Mouse (Mus musculus) left cerebral cortex, postnatal 10 days (tissue): ENCODE measurements around the gene Kcnj4. TPM values are rescaled to one million over a fixed set of nuclear protein-coding genes. Genes with fewer than 3 reads are reported as not detected.

Experiments used
- DNase-seq, 2 experiments: peaks; one replicate each; pipeline ENCODE4 v3.0.0; 2021 to 2022; ENCODE audit warnings: low spot score in 2 of 2, mixed read lengths in 1 of 2; ENCODE audit errors: extremely low spot score in 1 of 2
- intact Hi-C: fragments of 180-260 bp; cut with DNase I; formaldehyde crosslinking; loops from one replicate; pipeline ENCODE4 v1.15.1; 2025
- total RNA-seq, 2 experiments: library from RNA; stranded (reverse); gene quantifications; 2 replicates each; pipeline ENCODE4 v1.2.3; 2021

Kcnj4 gene
- total RNA-seq, 2 experiments from 2014 or later = 116 to 124 TPM

DNA sequence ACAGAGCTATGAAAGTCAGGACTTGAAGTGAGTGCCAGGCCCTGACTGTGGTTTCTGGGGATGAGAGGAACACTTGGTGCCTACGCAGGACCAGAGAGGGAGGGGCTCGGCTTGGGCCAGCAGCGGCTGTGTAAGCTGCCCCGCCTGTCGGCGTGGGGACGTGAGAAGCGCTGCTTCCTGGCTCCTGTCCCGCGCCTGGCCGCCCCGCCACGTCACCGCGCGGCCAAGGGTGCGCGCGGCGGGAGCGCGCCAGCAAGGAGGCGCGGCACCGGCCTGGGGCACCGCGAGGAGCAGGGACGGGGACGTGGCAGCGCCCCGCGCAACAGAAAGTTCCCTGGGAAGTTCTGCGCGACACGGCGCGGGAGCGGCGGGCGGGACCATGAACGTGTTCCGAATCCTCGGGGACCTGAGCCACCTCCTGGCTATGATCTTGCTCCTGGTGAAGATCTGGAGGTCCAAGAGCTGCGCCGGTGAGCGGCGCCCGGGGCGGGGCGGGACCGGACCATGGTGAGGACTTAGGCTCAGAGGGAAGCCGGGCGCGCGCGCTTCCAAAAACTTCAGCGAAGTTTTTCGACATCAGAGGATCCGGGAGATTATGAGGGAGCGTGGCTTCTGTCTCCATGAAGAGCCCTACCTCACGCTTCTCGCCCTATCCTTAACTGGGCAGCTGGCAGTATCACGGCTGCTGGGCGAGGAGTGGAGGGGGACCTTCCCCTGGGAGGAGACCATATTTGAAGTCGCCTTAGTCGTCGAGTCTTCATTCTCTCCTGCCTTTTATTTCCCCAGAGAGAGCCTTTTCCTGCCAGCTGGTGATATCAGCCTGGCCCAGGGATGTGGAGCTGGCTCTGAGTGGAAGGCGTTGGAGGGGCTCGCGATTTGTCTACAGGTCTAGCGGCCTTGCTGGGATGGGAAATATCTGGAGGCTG, 11.4 kb upstream of the Kcnj4 start, which contains the start of gene Kdelr3:
Kdelr3 (plus strand) TSS at position 241 of the 926 bp plus-strand sequence.
- peak in 1 of 2 experiments; percentile 83 for DNase-seq
- intact Hi-C loops = no loop called here

DNA sequence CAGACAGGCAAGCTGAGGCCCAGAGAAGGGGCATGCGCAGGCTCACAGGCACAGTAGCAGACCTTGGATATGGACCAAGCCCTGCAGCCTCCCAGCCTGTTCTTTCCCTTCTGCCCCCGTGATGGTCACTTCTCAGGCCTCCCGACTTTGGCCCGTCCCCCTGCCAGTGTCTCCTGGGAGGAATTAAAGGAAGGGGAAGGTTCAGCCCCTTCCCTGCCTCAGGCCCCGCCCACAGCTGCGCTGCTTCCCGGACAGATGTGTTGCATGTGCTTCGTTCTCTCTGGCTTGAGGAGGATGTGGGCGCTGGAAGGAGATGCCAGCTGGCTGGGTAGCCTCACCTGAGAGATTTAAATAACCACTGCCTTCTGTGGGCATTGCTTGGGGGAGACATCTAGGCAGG, 8.9 kb upstream of the Kcnj4 start:
- DNase-seq = peak in 1 of 2 experiments; percentile 60
- intact Hi-C loops = no loop called here

DNA sequence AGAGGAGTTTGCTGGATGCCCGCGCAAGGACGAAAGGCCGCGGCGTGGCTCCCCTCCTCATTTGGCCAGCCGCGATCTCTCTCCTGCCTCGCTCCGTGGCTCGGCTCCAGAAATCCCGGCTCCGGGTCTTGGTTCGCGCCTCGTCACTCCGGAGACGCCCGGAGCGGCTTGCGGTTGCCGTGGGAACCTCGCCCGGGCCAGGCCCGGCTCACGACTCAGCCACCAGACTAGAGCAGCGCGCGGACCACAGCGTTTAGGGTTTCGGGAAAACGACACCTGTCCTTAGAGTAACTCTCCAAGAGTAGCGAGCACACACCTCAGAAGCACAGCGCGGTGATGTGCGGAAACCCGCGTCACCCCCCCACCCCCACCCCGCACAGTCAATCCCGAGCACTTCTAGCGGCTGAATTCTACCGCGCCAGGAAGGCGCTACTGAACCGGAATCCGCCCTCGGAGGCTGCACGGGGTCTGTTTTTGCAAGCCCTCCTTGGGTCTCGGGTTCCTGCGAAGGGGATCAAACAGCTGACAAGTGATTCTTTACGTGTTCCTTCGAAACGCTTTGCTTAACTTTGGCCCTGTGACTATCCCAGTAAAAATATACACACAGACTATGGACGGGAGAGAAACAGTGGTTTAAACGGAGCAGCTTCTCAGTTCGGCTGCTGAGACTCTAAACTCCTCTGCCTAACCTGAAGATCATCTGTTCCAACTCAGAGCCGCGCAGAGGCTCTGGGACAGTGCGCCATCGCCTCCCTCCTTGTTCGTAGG, 6.7 kb upstream of the Kcnj4 start:
- DNase-seq = peak; percentile 85 to 95
- intact Hi-C loops = no loop called here

DNA sequence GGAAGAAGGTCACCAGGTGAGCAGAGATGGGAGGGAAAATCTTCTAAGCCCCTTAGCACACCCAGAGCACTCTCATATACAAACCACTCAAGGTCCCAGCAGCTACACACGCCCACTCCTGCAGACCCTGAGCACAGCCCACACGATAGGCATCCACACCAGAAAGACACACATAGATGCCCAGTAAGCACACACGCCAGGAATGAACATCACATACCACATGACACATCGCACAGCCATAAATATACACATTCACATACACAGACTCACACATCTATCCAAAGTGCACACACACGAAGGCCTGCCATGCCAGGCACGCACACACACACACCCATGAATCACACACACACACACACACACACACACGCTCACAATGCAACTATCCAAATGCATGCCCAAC, 5.4 kb upstream of the Kcnj4 start:
- no peak for DNase-seq

DNA sequence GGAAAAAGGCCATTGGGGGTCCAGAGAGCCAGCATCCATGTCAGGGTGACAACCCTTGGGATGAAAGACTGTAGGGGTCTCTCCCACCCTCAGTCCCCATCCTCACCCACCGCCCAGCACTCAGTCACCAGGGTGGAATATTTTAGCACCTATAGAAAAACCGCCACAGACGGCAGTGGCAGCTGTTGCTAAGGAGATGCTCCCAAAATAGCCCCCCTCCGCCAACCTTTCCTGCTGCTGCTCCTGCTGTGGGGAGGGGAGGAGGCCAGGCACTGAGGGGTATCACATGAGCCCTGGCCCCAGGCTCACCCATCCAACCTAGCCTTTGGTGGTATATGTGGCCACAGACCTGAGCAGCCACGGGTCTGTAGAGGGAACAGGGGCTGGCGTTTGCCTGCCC, 5.0 kb upstream of the Kcnj4 start:
- intact Hi-C loops = no loop called here
- peak; percentile 49 to 68 for DNase-seq

More for the DNA sequence above, 5.4 kb upstream of the Kcnj4 start:
- intact Hi-C loops = no loop called here

DNA sequence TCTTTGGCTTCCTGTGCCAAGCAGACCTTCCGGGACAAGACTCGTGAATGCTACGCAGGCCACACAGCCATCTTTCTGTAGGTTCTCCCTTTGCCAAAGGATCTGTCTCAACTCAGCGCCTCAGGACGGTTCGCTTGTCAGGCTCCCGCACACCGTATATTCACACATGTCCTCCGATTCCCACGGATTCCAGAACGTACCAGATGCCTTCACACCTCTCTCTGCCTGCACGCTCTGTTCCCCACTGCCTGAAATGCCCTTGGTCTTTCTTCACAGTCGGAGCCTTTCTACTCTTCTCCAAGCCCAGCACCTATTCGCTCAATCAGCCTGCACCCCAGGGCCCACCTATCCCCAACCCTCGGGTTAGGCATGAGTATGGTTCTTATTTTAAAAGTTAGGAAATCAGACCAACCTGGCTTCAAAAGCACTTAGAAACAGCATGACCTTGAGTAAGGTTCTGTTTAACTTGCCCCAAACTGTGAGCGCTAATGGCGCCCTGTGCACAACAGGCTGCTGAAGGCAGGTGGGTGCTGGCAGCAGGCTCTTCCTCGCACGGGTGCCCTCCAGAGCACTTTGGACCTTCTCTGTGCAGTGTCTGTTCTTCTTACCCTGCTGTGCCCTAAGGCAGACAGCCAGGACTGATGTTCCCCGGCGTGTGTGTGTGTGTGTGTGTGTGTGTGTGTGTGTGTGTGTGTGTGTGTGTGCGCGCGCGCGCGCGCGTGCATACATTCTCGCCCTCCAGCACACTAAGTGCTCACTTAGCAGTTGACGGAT, 2.2 kb upstream of the Kcnj4 start:
- intact Hi-C loops = no loop called here
- DNase-seq = no peak

DNA sequence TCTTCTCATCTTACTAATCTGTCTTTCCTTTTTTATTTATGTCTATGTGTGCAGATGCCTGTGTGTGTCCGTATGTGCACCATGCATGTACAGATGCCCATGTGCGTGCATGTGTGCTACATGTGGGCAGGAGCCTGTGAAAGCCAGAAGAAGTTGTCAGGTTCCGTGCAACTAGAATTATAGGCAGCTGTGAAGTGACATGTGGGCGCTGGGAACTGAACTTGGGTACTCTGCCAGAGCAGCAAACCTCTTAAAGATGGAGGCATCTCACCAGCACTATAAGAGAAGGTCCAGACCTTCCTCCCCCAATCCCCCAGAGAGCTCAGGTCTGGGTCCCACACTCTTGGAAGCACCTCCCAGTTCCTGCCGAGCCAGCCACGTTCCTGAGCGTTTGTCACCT, 1.4 kb upstream of the Kcnj4 start:
- no peak for DNase-seq
- intact Hi-C loops = no loop called here

DNA sequence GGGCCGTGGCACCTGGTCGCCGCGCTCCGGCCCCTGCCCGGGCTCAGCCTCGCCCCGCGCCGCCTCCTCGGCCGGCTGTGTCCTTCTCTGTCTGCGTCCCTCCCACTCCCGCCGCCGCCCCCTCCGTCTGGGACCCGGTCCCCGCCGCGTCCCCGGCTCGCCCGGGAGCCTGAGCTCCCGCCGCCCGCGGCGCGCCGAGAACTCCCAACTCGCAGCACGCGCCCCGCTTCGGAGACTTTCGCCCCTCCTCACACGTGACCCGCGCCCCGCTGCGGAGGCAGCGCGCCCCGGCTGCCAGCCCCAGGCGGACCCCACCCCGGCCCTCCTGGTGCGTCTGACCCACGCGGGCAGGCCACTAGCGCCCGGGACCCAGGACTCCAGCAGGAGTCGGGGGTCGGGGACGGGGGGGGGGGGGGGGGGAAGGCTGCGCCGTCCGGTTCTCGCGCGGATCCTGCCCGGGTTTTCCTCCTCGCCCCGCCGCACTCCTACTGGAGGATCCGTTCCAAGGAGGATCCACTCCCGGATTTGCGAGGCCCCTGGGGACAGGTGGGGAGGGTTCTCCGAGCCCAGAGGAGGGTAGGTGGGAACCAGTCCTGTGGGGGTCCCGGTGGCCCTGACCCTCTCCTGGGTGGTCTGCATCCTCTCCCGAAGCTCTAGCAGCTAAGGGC, 709 bp upstream of the Kcnj4 start:
- DNase-seq = peak; percentile 65 to 85
- intact Hi-C loops = no loop called here

DNA sequence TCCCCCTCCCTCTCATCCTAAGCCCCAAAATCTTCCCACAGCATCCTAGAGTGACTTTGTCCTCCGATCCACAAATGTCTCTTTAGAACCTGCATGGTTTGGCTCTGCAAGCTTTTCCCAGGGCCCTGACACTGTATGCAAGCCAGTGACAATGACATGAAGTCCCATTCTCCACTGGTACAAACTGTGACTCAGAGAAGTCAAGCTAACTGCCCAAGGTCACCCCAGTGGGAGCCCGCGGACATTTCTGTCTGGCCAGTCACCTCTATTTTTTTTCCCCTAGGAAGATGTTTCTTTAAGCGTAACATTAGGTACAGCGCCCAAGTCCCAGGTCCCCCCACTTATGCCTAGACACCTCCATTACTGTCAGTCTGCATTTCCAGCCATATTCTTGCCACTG, 1.6 kb downstream of the Kcnj4 start:
- DNase-seq = no peak

DNA sequence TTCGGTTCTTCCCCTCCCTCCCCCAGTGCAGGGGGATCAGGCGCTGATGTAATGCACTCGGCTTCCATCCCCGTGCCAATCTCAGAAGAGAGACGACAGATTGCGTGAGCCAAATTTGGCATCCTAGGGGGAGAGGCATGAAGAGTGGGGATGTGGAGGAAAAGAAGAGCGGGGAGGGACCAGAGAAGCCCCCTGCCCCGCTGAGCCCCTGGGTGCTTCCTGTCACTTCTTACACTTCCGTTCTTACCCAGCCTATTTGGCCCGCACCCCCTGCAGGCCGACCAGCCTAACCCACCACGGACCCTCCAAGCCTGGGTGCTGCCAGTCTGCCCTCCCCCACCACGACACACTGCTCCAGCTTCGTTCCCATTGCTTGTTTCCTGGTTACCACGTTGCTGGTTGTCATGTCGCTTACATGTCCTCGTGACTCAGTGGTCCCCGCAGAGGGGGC, 2.1 kb downstream of the Kcnj4 start:
- intact Hi-C loops = no loop called here
- DNase-seq = peak; percentile 62 to 68

More for the DNA sequence above, 1.6 kb downstream of the Kcnj4 start:
- intact Hi-C loops = no loop called here

DNA sequence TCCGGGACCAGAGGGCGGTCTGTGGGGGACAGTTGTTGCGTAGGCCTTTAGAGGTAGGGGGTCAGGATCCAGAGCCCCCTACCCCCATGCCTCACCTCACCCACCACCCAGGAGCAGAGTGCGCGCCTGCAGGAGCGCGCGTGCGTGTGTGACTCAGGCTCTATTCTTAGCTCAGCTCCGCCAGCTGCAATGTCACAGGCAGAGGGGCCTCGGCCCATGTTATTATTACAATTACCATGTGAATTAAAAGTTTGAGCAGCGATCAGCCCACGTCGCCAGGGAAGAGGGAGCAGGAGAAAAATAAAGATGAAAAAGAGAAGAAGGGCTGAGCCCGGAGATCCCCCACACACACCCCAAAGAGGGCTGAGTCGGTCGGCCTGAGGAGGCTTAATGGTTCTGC, 4.9 kb downstream of the Kcnj4 start:
- DNase-seq = no peak
- intact Hi-C loops = no loop called here

DNA sequence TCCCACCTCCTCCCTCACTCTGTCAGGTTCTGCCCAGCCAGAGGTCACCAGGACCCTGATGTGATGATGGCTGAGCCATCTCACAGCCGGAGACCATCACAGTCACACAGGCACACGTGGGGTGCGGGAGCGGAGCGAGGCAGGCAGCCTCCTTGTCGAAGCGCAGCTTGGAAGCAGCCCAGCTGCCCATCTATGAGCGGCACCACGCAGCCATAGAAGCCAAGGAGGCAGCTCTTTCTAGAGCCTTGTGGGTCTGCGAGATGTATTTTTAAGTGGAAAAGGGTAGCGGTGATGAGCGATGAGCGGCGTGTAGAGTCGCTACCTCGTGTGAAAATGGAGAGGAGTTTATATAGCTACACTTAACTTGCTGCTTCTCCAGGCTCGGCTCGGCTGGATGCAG, 11.5 kb downstream of the Kcnj4 start:
- intact Hi-C loops = no loop called here
- peak in 1 of 2 experiments; percentile 61 for DNase-seq

DNA sequence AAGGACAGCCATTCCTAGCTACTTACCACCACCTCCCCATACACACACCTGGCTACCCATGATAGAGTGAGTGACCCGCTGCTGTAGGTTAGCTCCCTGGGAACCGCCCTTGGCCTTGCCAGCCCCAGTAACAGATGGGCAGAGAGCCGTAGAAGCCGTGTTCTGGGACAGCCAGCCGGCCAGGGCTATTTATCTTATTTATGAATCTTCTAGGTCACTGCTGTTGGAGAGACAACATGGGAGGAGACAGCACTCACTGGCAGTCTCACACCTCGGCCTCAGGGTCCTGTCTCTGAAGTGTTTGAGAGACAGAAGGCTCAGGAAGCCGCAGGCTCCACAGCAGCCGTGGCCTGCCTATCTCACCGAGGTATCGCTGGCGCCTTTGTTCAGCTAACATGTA, 15.6 kb downstream of the Kcnj4 start:
- intact Hi-C loops = no loop called here
- no peak for DNase-seq

DNA sequence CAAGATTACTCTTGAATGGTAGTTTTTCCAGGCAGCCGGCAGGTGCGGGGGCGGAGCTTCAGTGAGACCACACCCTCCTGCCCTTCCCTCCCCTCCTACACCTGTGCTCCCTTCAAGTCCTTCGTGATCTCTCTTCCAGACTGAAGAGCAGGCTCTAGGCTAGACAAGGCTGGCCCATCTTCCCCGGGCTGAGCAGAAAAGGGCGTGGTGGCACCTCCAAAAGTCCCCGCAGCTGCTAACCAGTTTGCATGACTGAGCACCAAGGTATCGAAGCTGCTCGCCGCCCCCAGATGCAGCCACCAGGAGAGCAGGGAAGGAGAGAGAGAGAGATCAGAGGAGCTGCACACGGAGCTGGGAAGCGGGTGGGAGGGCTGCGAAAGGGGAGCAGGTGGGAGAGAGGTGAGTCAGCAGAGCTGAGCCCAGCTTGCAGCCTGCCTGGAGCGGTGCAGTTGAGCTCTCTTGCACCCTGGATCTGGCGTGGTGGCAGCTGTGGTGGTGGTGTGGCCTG, 23.8 kb downstream of the Kcnj4 start:
- intact Hi-C loops = no loop called here
- DNase-seq = no peak

DNA sequence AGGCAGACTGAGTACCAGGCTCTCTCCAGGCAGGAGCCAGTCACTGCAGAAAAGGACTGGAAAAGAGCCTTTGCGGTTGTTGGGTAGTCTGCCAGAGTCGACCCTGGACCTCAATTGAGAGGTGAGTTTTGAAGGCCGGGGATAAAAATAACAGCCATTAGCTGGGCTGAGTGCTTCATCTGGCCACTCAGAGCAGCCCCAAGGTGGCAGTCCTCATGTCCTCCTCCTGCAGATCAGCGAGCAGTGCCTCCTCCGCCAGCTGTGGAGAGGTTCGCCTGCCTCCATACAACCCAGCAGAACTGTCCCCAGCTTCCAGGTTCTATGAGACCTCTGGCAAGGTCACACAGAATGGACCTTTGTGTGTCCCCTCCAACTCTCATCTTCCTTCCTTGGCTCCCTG, 27.8 kb downstream of the Kcnj4 start:
- intact Hi-C loops = no loop called here
- DNase-seq = no peak

DNA sequence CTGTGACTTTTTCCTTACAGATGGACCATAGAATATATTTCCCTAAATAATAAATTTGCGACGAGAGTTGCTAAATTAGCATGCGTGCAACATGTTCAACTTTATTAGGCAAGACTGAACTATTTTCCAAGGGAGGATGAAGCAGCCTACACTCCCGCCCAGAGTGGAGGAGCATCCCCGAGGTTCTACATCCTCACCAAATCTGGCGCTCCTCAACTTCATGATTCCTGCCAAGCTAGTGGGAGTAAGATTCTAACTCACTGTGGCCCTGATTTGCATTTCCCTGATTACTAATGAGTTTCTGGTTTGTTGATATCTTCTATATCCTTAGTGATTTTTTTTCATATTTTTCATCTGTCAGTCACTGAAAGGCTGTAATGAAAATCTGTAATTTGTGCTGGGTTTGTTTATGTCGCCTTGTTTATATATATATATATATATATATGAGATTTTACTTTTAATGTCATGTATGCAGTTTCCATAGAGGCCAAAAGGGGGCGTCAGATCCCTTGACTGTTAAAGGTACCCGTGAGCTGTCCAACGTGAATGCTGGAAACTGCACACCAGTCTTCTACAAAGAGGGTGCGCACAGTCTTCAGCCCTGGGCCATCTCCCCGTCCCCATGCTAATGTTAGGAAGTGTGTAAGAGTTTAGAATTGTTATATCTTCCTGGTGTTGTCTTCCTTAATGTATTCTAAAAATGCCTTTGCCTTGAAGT, 31.2 kb downstream of the Kcnj4 start:
- no peak for DNase-seq
- intact Hi-C loops = no loop called here

DNA sequence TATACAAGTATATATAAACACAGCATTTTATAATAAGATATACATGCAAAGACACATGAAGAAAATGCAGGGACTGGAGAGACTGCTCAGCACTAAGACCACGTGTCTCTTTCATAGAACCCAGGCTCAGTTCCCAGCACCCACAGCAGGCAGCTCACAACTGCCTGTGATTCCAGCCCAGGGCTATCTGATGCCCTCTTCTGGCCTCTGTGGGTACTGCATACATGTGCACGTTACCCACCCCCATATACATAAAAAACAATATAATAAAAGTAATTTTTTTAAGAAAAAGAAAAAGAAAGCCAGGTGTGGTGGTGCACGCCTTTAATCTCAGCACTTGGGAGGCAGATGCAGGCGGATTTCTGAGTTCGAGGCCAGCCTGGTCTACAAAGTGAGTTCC, 32.0 kb downstream of the Kcnj4 start:
- no peak for DNase-seq
- intact Hi-C loops = no loop called here

DNA sequence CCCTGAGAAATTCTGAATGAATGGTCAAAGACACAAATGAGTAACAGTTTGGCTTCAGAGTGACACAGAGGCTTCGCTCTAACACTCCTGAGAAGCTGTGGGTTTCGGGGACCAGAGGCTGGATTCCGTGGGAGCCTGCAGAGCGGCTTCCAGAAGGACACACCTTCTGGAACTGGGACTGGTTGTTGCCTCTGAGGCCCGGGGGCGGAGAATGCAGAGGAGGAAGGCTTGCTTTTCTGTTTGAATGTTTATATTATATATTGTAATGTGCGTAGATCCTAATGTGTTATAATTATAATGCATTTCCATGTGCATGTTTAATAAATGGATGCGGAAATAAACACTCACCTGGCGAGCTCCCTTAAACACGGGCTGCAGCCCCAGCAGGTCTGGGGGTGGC, 33.9 kb downstream of the Kcnj4 start:
- DNase-seq = no peak
- intact Hi-C loops = no loop called here
